10 mouse cellular contexts compared by ENCODE assay signal in the genomic region with DNA sequence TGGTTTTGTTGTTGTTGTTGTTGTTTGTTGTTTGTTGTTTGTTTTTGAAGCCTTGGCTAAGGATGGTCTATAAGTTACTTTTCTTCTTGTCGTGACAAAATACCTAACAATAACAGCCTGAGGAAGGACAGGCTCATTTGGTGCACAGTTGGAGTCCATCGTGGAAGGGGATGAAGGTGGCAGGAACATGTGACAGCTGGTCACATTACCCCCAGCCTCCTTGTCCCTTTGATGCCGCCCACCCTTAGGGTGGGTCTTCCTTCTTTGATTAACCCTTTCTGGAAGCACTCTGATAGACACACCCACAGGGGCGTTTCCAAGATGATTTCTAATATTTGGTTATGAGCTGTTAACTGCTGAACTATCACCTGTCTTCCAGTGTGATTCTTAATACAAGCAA. TPM values are rescaled to one million over a fixed set of nuclear protein-coding genes. Genes with fewer than 3 reads are reported as not detected.
DNase-seq lines count a peak whose midpoint lies in the region; ATAC-seq and TF ChIP-seq lines count a peak whose summit lies in the region.
"Had no signal": no experiment of that assay in that cellular context is flagged by ENCODE, and none has a peak within 500 bp of the region (broad histone marks: within the 10 kb centered on the region; RNA-seq: fewer than 3 reads in every experiment).

No protein-coding gene starts in this region.

- H3K27ac ChIP-seq in kidney, embryonic 14.5 days (ENCODE audit: low read depth, low read length): no peak overlapping the region
- no peak overlapping the region for H3K27ac ChIP-seq in neural tube, embryonic 11.5 days (ENCODE audit: low read depth, low read length)
- no peak overlapping the region for H3K27ac ChIP-seq in neural tube, embryonic 15.5 days (replicated peaks)
- H3K27ac ChIP-seq in intestine, embryonic 16.5 days (ENCODE audit: low read length): no peak overlapping the region
- no peak overlapping the region for H3K27ac ChIP-seq in neural tube, embryonic 13.5 days (replicated peaks)
- H3K27ac ChIP-seq in gastrocnemius, adult 2 months: no peak overlapping the region
- H3K27ac ChIP-seq in left cerebral cortex, adult 2 months: no peak overlapping the region
- H3K27ac ChIP-seq: heart, embryonic 10.5 days had no signal

- DNase-seq in kidney, adult 8-10 months: no peak
- no peak for DNase-seq in neural tube, embryonic 11.5 days (ENCODE audit: low spot score)
- DNase-seq in gastrocnemius, adult 2 months: no peak
- no peak for DNase-seq in left cerebral cortex, adult 2 months (ENCODE audit: extremely low spot score in 1 of 2, low spot score in 2 of 2)

- no peaks in the 10 kb centered on the region for H3K36me3 ChIP-seq in kidney, embryonic 14.5 days (ENCODE audit: control insufficient read depth, insufficient read depth, low read length)
- H3K36me3 ChIP-seq in neural tube, embryonic 11.5 days (ENCODE audit: control insufficient read depth, insufficient read depth, low read length): no peaks in the 10 kb centered on the region
- H3K36me3 ChIP-seq in neural tube, embryonic 15.5 days: no peaks in the 10 kb centered on the region
- no peaks in the 10 kb centered on the region for H3K36me3 ChIP-seq in intestine, embryonic 16.5 days (ENCODE audit: control insufficient read depth, insufficient read depth, low read length)
- H3K36me3 ChIP-seq in neural tube, embryonic 13.5 days: no peaks in the 10 kb centered on the region

- no peak overlapping the region for H3K4me2 ChIP-seq in kidney, embryonic 14.5 days (replicated peaks; ENCODE audit: low read depth, low read length)
- H3K4me2 ChIP-seq in neural tube, embryonic 11.5 days (ENCODE audit: low read depth): no peak overlapping the region
- no peak overlapping the region for H3K4me2 ChIP-seq in neural tube, embryonic 15.5 days
- no peak overlapping the region for H3K4me2 ChIP-seq in intestine, embryonic 16.5 days (ENCODE audit: low read depth, low read length)
- H3K4me2 ChIP-seq in neural tube, embryonic 13.5 days: no peak overlapping the region

- H3K9me3 ChIP-seq in kidney, embryonic 14.5 days (ENCODE audit: control insufficient read depth, low read length): no peaks in the 10 kb centered on the region
- H3K9me3 ChIP-seq in neural tube, embryonic 11.5 days (ENCODE audit: control insufficient read depth, low read length): no peaks in the 10 kb centered on the region
- no peaks in the 10 kb centered on the region for H3K9me3 ChIP-seq in neural tube, embryonic 15.5 days (replicated peaks)
- no peaks in the 10 kb centered on the region for H3K9me3 ChIP-seq in intestine, embryonic 16.5 days (ENCODE audit: control insufficient read depth, low read length)
- no peaks in the 10 kb centered on the region for H3K9me3 ChIP-seq in neural tube, embryonic 13.5 days
- H3K9me3 ChIP-seq: heart, embryonic 10.5 days had no signal

- H3K4me3 ChIP-seq in kidney, embryonic 14.5 days (ENCODE audit: low read length): no peak overlapping the region
- H3K4me3 ChIP-seq in neural tube, embryonic 11.5 days (ENCODE audit: low read depth, low read length): no peak overlapping the region
- no peak overlapping the region for H3K4me3 ChIP-seq in neural tube, embryonic 15.5 days (replicated peaks)
- no peak overlapping the region for H3K4me3 ChIP-seq in intestine, embryonic 16.5 days (ENCODE audit: low read length)
- no peak overlapping the region for H3K4me3 ChIP-seq in neural tube, embryonic 13.5 days
- H3K4me3 ChIP-seq in gastrocnemius, adult 2 months: no peak overlapping the region
- H3K4me3 ChIP-seq in left cerebral cortex, adult 2 months: no peak overlapping the region
- H3K4me3 ChIP-seq: erythroblast, embryonic 14.5 days; heart, embryonic 10.5 days had no signal

- H3K27me3 ChIP-seq in kidney, embryonic 14.5 days (ENCODE audit: control insufficient read depth, insufficient read depth, low read length): no peaks in the 10 kb centered on the region
- no peaks in the 10 kb centered on the region for H3K27me3 ChIP-seq in neural tube, embryonic 11.5 days (ENCODE audit: control insufficient read depth, insufficient read depth, low read length)
- no peaks in the 10 kb centered on the region for H3K27me3 ChIP-seq in neural tube, embryonic 15.5 days (replicated peaks)
- H3K27me3 ChIP-seq in intestine, embryonic 16.5 days (replicated peaks; ENCODE audit: control insufficient read depth, insufficient read depth, low read length): no peaks in the 10 kb centered on the region
- no peaks in the 10 kb centered on the region for H3K27me3 ChIP-seq in neural tube, embryonic 13.5 days

- no peak overlapping the region for H3K9ac ChIP-seq in kidney, embryonic 14.5 days (ENCODE audit: low read depth, low read length)
- no peak overlapping the region for H3K9ac ChIP-seq in neural tube, embryonic 11.5 days (ENCODE audit: low read length)
- H3K9ac ChIP-seq in neural tube, embryonic 15.5 days (replicated peaks): no peak overlapping the region
- no peak overlapping the region for H3K9ac ChIP-seq in intestine, embryonic 16.5 days (ENCODE audit: low read depth, low read length)
- no peak overlapping the region for H3K9ac ChIP-seq in neural tube, embryonic 13.5 days

- intact Hi-C loops in gastrocnemius, adult 2 months (cut with DNase I): loop anchor here (10.0 kb wide), 1 partner anchor 479 kb away; the partner anchor contains the start of gene Catspere2
- intact Hi-C loops in left cerebral cortex, adult 2 months (cut with DNase I): loop anchor here (5.0 to 10.0 kb wide), 2 partner anchors 317 to 519 kb away; no protein-coding TSS in a partner anchor

- ATAC-seq in kidney, embryonic 14.5 days (ENCODE audit: low FRiP score, low TSS enrichment): peak; percentile 56; the same call in 1 of the 2 replicates
- ATAC-seq in neural tube, embryonic 11.5 days (ENCODE audit: insufficient read depth, low FRiP score, low TSS enrichment): 0 out of 2 replicates have a peak, but pooled peaks have one; percentile 35
- no peak for ATAC-seq in neural tube, embryonic 15.5 days (ENCODE audit: low FRiP score)
- ATAC-seq in intestine, embryonic 16.5 days: peak; percentile 52
- ATAC-seq in neural tube, embryonic 13.5 days (ENCODE audit: low read depth): peak; percentile 43; the same call in 1 of the 2 replicates

- WGBS in kidney, embryonic 14.5 days: 25% methylated on average over 4 of the region's 4 CpGs
- WGBS in neural tube, embryonic 11.5 days: 49% methylated on average over 4 of the region's 4 CpGs
- 46% methylated on average over 4 of the region's 4 CpGs for WGBS in neural tube, embryonic 15.5 days
- WGBS in intestine, embryonic 16.5 days: 46% methylated on average over 4 of the region's 4 CpGs
- WGBS in neural tube, embryonic 13.5 days: 41% methylated on average over 4 of the region's 4 CpGs

- H3K4me1 ChIP-seq in kidney, embryonic 14.5 days (ENCODE audit: control insufficient read depth, insufficient read depth, low read length): no peaks in the 10 kb centered on the region
- no peaks in the 10 kb centered on the region for H3K4me1 ChIP-seq in neural tube, embryonic 11.5 days (ENCODE audit: control insufficient read depth, insufficient read depth, low read length)
- H3K4me1 ChIP-seq in neural tube, embryonic 15.5 days: peaks cover 6% of the 10 kb centered on the region
- H3K4me1 ChIP-seq in intestine, embryonic 16.5 days (ENCODE audit: control insufficient read depth, insufficient read depth, low read length): no peaks in the 10 kb centered on the region
- H3K4me1 ChIP-seq in neural tube, embryonic 13.5 days (replicated peaks): 0 out of 2 replicates have a peak, but pooled peaks cover 5% of the 10 kb centered on the region
- H3K4me1 ChIP-seq: heart, embryonic 10.5 days had no signal

- no peak for TF ChIP-seq CTCF in gastrocnemius, adult 2 months (IDR thresholded peaks at IDR 0.05)
- TF ChIP-seq CTCF in left cerebral cortex, adult 2 months (IDR thresholded peaks at IDR 0.05): no peak

RNA-seq across cellular contexts. Expression of gene Efcab2, which starts 58.3 kb away (rescaled TPM):
- 6.0 and 8.0 TPM in 2 replicates for polyA plus RNA-seq in kidney, embryonic 14.5 days (2014; fragmentation: Nextera tagmentation; extraction: Ambion mirVana)
- polyA plus RNA-seq in neural tube, embryonic 11.5 days (2014; fragmentation: Nextera tagmentation; extraction: Ambion mirVana): 6.8 and 9.5 TPM in 2 replicates
- 10.7 and 10.8 TPM in 2 replicates for polyA plus RNA-seq in neural tube, embryonic 15.5 days (2015; fragmentation: Nextera tagmentation; extraction: Ambion mirVana)
- 6.1 and 8.8 TPM in 2 replicates for polyA plus RNA-seq in intestine, embryonic 16.5 days (2015; fragmentation: Nextera tagmentation; extraction: Ambion mirVana)
- polyA plus RNA-seq in neural tube, embryonic 13.5 days (2015; fragmentation: Nextera tagmentation; extraction: Ambion mirVana): 8.4 and 9.6 TPM in 2 replicates
- 10 to 100 TPM; 14.7 to 15.9 TPM for total RNA-seq in gastrocnemius, adult 2 months (2021)
- 10 to 100 TPM in 1 of 2 experiments, 1 to 10 TPM in 1; 8.9 to 10.8 TPM for total RNA-seq in left cerebral cortex, adult 2 months (2021)
